Mouse (Mus musculus): ENCODE measurements around the gene Vill. TPM values are rescaled to one million over a fixed set of nuclear protein-coding genes. Genes with fewer than 3 reads are reported as not detected.

The Vill gene
- polyA plus RNA-seq, 1 experiment from 2014 or later: 9.3 TPM

DNA sequence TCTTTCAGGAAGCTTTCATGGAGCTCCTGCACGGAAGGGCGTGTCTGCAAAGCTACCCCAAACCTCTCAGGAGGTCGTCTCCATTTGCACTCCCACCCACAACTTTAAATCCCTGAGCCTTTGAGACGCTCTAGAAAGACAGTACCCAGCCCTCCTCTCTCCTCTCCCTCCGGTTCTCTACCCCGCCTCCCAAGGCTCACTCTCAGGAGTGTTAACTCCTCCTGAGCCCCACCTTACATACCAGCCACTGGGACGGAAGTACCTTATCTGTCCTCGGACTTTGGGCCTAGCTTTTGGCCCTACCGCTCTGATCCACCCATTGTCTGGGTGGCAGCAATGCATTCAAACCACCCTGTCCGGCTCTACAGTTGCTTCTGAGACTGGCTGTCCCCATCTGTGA, 31.4 kb downstream of the Vill start:
- 58% methylated on average over 10 of the region's 10 CpGs for WGBS (ENCODE audit: insufficient replicate concordance)
- Histone ChIP-seq H3K4me2 (ENCODE audit: low read depth, low read length) (no peak overlapping the region), H3K27me3 (ENCODE audit: insufficient read depth, low read length) (no peaks in the 10 kb centered on the region), H3K9ac (replicated peaks) (no peak overlapping the region), H3K36me3 (replicated peaks; ENCODE audit: insufficient read depth, low read length) (no peaks in the 10 kb centered on the region), H3K27ac (ENCODE audit: low read depth) (no peak overlapping the region), H3K4me1 (ENCODE audit: insufficient read depth) (peaks cover 9% of the 10 kb centered on the region; the same call in 1 of the 2 replicates), H3K4me3 (ENCODE audit: low read depth, low read length) (no peak overlapping the region), H3K9me3 (ENCODE audit: low read length) (no peaks in the 10 kb centered on the region)
- ATAC-seq (no peak), DNase-seq (no peak)
- TF ChIP-seq CTCF (IDR thresholded peaks at IDR 0.05; ENCODE audit: low read depth) (no peak), EP300 (IDR thresholded peaks at IDR 0.05; ENCODE audit: low read depth) (no peak)

DNA sequence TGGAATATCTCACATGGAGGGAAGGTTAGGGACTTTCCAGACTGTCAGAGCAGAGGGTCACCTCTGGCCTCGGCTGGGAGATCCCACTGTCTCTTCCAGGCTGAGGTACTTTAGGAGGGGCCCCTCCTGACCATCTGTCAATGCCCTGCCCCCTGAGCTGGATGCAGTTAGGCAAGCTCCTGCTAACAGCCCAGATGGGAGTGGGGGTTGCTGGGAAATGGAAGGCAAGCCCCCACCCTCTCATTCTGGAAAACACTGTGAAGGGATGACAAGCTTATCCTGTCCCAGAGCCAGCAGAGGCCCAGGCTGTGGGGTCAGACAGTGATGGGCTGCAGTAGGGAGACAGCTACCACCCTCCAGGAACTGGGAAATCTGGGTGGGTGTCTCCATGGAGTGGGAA, 33.9 kb downstream of the Vill start:
- TF ChIP-seq CTCF (IDR thresholded peaks at IDR 0.05; ENCODE audit: low read depth): no peak

DNA sequence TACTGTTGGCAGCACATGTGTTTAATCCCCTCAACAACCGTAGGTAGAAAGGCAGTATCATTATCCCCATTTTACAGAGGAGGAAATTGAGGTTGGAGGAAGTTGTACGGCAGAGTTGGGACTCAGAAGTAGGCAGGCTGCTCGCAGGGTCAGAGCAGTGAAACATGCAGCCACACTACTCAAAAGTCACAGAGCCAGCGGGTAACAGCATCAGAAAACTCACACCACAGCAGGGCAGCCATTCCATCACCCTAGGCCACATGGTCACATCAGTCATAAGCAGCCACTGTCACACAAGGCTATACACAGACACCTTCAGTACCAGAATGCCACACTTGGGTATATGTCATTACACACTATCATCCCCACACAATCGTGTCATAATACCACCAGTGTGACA, 34.7 kb downstream of the Vill start:
- Histone ChIP-seq H3K9ac (replicated peaks) (no peak overlapping the region), H3K27me3 (ENCODE audit: insufficient read depth, low read length) (peaks cover 19% of the 10 kb centered on the region), H3K4me3 (ENCODE audit: low read depth, low read length) (no peak overlapping the region), H3K4me2 (ENCODE audit: low read depth, low read length) (no peak overlapping the region), H3K27ac (ENCODE audit: low read depth) (no peak overlapping the region), H3K36me3 (replicated peaks; ENCODE audit: insufficient read depth, low read length) (no peaks in the 10 kb centered on the region), H3K4me1 (ENCODE audit: insufficient read depth) (peaks cover 9% of the 10 kb centered on the region; the same call in 1 of the 2 replicates), H3K9me3 (ENCODE audit: low read length) (no peaks in the 10 kb centered on the region)
- 62% methylated on average over 5 of the region's 5 CpGs for WGBS (ENCODE audit: insufficient replicate concordance)
- ATAC-seq: no peak
- DNase-seq: no peak
- TF ChIP-seq EP300 (IDR thresholded peaks at IDR 0.05; ENCODE audit: low read depth) (no peak), CTCF (IDR thresholded peaks at IDR 0.05; ENCODE audit: low read depth) (no peak)

More for the DNA sequence above, 33.9 kb downstream of the Vill start:
- H3K4me3 ChIP-seq (ENCODE audit: low read depth, low read length): no peak overlapping the region
- ATAC-seq: no peak
- no peak overlapping the region for H3K27ac ChIP-seq (ENCODE audit: low read depth)
- peaks cover 9% of the 10 kb centered on the region; the same call in 1 of the 2 replicates for H3K4me1 ChIP-seq (ENCODE audit: insufficient read depth)
- H3K36me3 ChIP-seq (replicated peaks; ENCODE audit: insufficient read depth, low read length): no peaks in the 10 kb centered on the region
- H3K9ac ChIP-seq (replicated peaks): no peak overlapping the region
- peaks cover 11% of the 10 kb centered on the region; the same call in 1 of the 2 replicates for H3K27me3 ChIP-seq (ENCODE audit: insufficient read depth, low read length)
- WGBS (ENCODE audit: insufficient replicate concordance): 60% methylated on average over 1 of the region's 1 CpGs
- no peak overlapping the region for H3K4me2 ChIP-seq (ENCODE audit: low read depth, low read length)
- no peak for DNase-seq
- no peaks in the 10 kb centered on the region for H3K9me3 ChIP-seq (ENCODE audit: low read length)

DNA sequence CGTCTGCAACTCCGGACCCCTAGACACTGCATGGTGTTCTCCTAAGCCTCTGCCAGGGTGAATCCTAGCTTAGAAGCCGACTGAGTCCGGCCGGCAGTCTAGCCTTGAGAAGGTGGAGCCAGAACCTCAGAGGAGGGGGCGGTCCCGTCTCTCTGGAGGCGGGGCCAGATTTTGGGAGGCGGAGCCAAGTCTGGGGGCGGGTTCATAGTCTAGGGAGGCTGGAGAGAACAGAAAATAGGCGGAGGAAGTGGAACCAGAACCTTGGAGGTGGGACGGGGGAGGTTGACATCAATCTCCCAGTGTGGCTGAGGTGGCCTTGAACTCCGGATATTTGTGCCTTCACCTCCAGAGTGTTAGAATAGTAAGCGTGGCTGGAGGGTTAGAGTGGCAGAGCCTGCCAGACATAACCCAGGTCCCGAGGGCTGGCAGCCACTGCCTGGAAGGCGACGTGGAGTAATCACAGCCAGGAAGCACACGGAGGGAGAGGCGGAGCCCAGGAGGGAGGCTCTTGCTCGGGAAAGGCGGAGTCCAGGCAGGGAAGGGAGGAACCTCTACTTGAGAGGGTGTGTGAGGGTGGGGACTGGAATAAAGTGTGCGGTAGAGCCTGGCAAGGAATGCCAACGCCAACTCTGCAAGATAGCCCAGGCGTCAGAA, 35.7 kb downstream of the Vill start:
- no peak for TF ChIP-seq CTCF (IDR thresholded peaks at IDR 0.05; ENCODE audit: low read depth)
- no peak for TF ChIP-seq EP300 (IDR thresholded peaks at IDR 0.05; ENCODE audit: low read depth)
- Histone ChIP-seq H3K9me3 (ENCODE audit: low read length) (no peaks in the 10 kb centered on the region), H3K27me3 (ENCODE audit: insufficient read depth, low read length) (peaks cover 29% of the 10 kb centered on the region), H3K27ac (ENCODE audit: low read depth) (0 out of 2 replicates have a peak overlapping the region, but pooled peaks have one; percentile 23), H3K4me1 (ENCODE audit: insufficient read depth) (peaks cover 9% of the 10 kb centered on the region), H3K4me2 (ENCODE audit: low read depth, low read length) (peak overlapping the region; percentile 65), H3K9ac (replicated peaks) (no peak overlapping the region), H3K4me3 (ENCODE audit: low read depth, low read length) (peak overlapping the region; percentile 41), H3K36me3 (replicated peaks; ENCODE audit: insufficient read depth, low read length) (no peaks in the 10 kb centered on the region)
- ATAC-seq (peak; percentile 80), DNase-seq (peak; percentile 88)
- WGBS (ENCODE audit: insufficient replicate concordance): 1% methylated on average over 24 of the region's 24 CpGs

DNA sequence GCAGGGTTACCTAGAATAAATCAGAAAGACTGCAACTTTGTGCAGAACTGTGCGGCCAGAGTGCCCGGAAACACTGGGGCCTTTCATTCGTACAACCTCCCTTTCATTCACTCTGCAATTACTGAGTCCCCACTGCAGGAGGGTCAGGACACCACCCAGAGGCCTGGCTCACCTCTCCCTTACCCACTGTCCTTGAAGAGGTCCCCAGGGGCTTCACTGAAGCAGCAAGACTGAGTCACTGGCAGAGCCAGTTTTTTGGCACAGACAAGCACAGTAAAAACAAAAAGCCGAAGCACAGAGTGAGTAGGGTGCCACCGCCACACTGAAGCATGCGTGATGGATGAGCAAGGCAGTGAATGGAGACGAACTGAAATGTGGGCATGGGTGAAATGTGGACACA, 36.9 kb downstream of the Vill start:
- peaks cover 41% of the 10 kb centered on the region for H3K27me3 ChIP-seq (ENCODE audit: insufficient read depth, low read length)
- H3K9me3 ChIP-seq (ENCODE audit: low read length): no peaks in the 10 kb centered on the region
- ATAC-seq (no peak), DNase-seq (no peak)
- H3K27ac ChIP-seq (ENCODE audit: low read depth): no peak overlapping the region
- no peak overlapping the region for H3K9ac ChIP-seq (replicated peaks)
- no peaks in the 10 kb centered on the region for H3K36me3 ChIP-seq (replicated peaks; ENCODE audit: insufficient read depth, low read length)
- TF ChIP-seq CTCF (IDR thresholded peaks at IDR 0.05; ENCODE audit: low read depth): no peak
- no peak for TF ChIP-seq EP300 (IDR thresholded peaks at IDR 0.05; ENCODE audit: low read depth)
- 86% methylated on average over 7 of the region's 7 CpGs for WGBS (ENCODE audit: insufficient replicate concordance)
- H3K4me3 ChIP-seq (ENCODE audit: low read depth, low read length): no peak overlapping the region
- H3K4me1 ChIP-seq (ENCODE audit: insufficient read depth): peaks cover 9% of the 10 kb centered on the region
- no peak overlapping the region for H3K4me2 ChIP-seq (ENCODE audit: low read depth, low read length)

DNA sequence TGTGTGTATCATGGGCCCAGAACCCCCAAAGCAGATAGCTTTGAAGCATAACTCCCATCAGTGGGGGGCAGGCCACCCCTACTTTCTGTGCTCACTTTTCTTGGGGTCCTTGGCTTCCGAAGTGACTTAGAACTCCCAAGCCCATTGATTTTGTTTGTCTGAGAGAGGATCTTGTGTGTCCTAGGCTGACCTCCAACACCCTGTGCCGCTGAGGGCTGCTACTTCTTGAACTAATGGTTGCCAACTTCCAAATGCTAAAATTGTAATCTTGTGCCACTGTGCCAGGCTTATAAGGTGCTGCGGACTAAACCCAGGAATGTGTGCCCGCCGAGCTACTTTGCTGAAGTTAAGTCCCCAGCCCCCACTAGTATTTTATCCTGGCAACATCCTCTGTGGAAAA, 37.9 kb downstream of the Vill start:
- Histone ChIP-seq H3K27ac (ENCODE audit: low read depth) (no peak overlapping the region), H3K9me3 (ENCODE audit: low read length) (no peaks in the 10 kb centered on the region), H3K27me3 (ENCODE audit: insufficient read depth, low read length) (peaks cover 47% of the 10 kb centered on the region), H3K36me3 (replicated peaks; ENCODE audit: insufficient read depth, low read length) (no peaks in the 10 kb centered on the region), H3K4me2 (ENCODE audit: low read depth, low read length) (no peak overlapping the region), H3K4me3 (ENCODE audit: low read depth, low read length) (no peak overlapping the region), H3K9ac (replicated peaks) (no peak overlapping the region), H3K4me1 (ENCODE audit: insufficient read depth) (peaks cover 9% of the 10 kb centered on the region)
- ATAC-seq: no peak
- WGBS (ENCODE audit: insufficient replicate concordance): 85% methylated on average over 5 of the region's 5 CpGs
- TF ChIP-seq EP300 (IDR thresholded peaks at IDR 0.05; ENCODE audit: low read depth) (no peak), CTCF (IDR thresholded peaks at IDR 0.05; ENCODE audit: low read depth) (no peak)
- no peak for DNase-seq
